Mouse (Mus musculus) brown adipose tissue, adult 24 weeks (tissue): ENCODE results near the gene Ndufc2. TPM values are rescaled to one million over a fixed set of nuclear protein-coding genes. Genes with fewer than 3 reads are reported as not detected.

Experiments used
- H3K27ac ChIP-seq: fragments of 200-500 bp; replicated peaks from 2 replicates; pipeline ENCODE4 v1.5.1; 2012; ENCODE audit warnings: low read depth, mild to moderate bottlenecking, low read length
- H3K4me1 ChIP-seq: fragments of 200-500 bp; 2 replicates; pipeline ENCODE4 v1.6.1; 2012; ENCODE audit warnings: low read length, mixed read lengths; ENCODE audit not compliant: control insufficient read depth, insufficient read depth, insufficient read length
- H3K4me3 ChIP-seq: fragments of 200-500 bp; 2 replicates; pipeline ENCODE4 v1.5.1; 2012; ENCODE audit warnings: low read depth, mild to moderate bottlenecking, low read length, moderate library complexity; ENCODE audit not compliant: insufficient read depth
- polyA plus RNA-seq: library from polyadenylated mRNA; stranded (reverse); fragments of >200 nt; gene quantifications from 2 replicates; pipeline ENCODE4 v1.2.4, GENCODE M21; 2012; ENCODE audit not compliant: missing spikeins, insufficient read depth, insufficient read length

Ndufc2 gene
- polyA plus RNA-seq, 1 experiment = 931 TPM

- Histone ChIP-seq H3K4me3 (no peak overlapping the region), H3K27ac (no peak overlapping the region), H3K4me1 (peaks cover 6% of the 10 kb centered on the region)
Observed at GRCm38 (mm10) chr7:97411575-97411974, 11.8 kb downstream of the Ndufc2 start.

- peaks cover 9% of the 10 kb centered on the region for H3K4me1 ChIP-seq
- H3K4me3 ChIP-seq = peak overlapping the region; percentile 20
- H3K27ac ChIP-seq = peak overlapping the region; percentile 76
Observed at GRCm38 (mm10) chr7:97413981-97414380, 14.2 kb downstream of the Ndufc2 start.

GRCm38 (mm10) chr7:97414426-97414825, 14.6 kb downstream of the Ndufc2 start:
- H3K4me1 ChIP-seq = peaks cover 14% of the 10 kb centered on the region
- H3K27ac ChIP-seq = peak overlapping the region; percentile 76
- H3K4me3 ChIP-seq = peak overlapping the region; percentile 67

- H3K27ac ChIP-seq = peak overlapping the region; percentile 88
- peak overlapping the region; percentile 67 for H3K4me3 ChIP-seq
- H3K4me1 ChIP-seq = peaks cover 18% of the 10 kb centered on the region
Observed at GRCm38 (mm10) chr7:97414915-97415687, 15.3 kb downstream of the Ndufc2 start.

- peak overlapping the region; percentile 67 for H3K4me3 ChIP-seq
- H3K4me1 ChIP-seq = peaks cover 18% of the 10 kb centered on the region
- H3K27ac ChIP-seq = peak overlapping the region; percentile 88
Observed at GRCm38 (mm10) chr7:97416473-97416872, 16.7 kb downstream of the Ndufc2 start.

GRCm38 (mm10) chr7:97416906-97417777, 17.3 kb downstream of the Ndufc2 start, which contains the start of gene Thrsp:
Thrsp (minus strand) TSS chr7:97417730.
- Histone ChIP-seq H3K4me3 (peak within 1 kb of the TSS; percentile 67), H3K27ac (peak within 1 kb of the TSS; percentile 88), H3K4me1 (peaks cover 18% of the 10 kb centered on the region)

- Histone ChIP-seq H3K4me1 (peaks cover 16% of the 10 kb centered on the region; the same call in 1 of the 2 replicates), H3K27ac (peak overlapping the region; percentile 57; the same call in 1 of the 2 replicates), H3K4me3 (no peak overlapping the region)
Observed at GRCm38 (mm10) chr7:97418717-97419116, 18.9 kb downstream of the Ndufc2 start.

GRCm38 (mm10) chr7:97419163-97419562, 19.4 kb downstream of the Ndufc2 start:
- peak overlapping the region; percentile 57 for H3K27ac ChIP-seq
- H3K4me3 ChIP-seq = no peak overlapping the region
- H3K4me1 ChIP-seq = peaks cover 13% of the 10 kb centered on the region; the same call in 1 of the 2 replicates

GRCm38 (mm10) chr7:97420406-97420805, 20.6 kb downstream of the Ndufc2 start:
- Histone ChIP-seq H3K27ac (peak overlapping the region; percentile 54), H3K4me1 (peaks cover 11% of the 10 kb centered on the region; the same call in 1 of the 2 replicates), H3K4me3 (no peak overlapping the region)

- H3K27ac ChIP-seq = peak overlapping the region; percentile 54
- H3K4me3 ChIP-seq = no peak overlapping the region
- peaks cover 11% of the 10 kb centered on the region; the same call in 1 of the 2 replicates for H3K4me1 ChIP-seq
Observed at GRCm38 (mm10) chr7:97420958-97421651, 21.3 kb downstream of the Ndufc2 start.

GRCm38 (mm10) chr7:97423754-97424153, 24.0 kb downstream of the Ndufc2 start:
- Histone ChIP-seq H3K27ac (no peak overlapping the region), H3K4me3 (no peak overlapping the region), H3K4me1 (peaks cover 9% of the 10 kb centered on the region; the same call in 1 of the 2 replicates)

- H3K4me3 ChIP-seq = no peak overlapping the region
- no peak overlapping the region for H3K27ac ChIP-seq
- H3K4me1 ChIP-seq = 0 out of 2 replicates have a peak, but pooled peaks cover 2% of the 10 kb centered on the region
Observed at GRCm38 (mm10) chr7:97424621-97425245, 24.9 kb downstream of the Ndufc2 start.

GRCm38 (mm10) chr7:97426566-97426965, 26.8 kb downstream of the Ndufc2 start:
- no peaks in the 10 kb centered on the region for H3K4me1 ChIP-seq

GRCm38 (mm10) chr7:97427296-97427695, 27.5 kb downstream of the Ndufc2 start:
- no peak overlapping the region for H3K27ac ChIP-seq
- H3K4me1 ChIP-seq = no peaks in the 10 kb centered on the region
- H3K4me3 ChIP-seq = no peak overlapping the region

More at GRCm38 (mm10) chr7:97426566-97426965, 26.8 kb downstream of the Ndufc2 start:
- Histone ChIP-seq H3K27ac (no peak overlapping the region), H3K4me3 (no peak overlapping the region)
